Mouse (Mus musculus) heart, embryonic 13.5 days (tissue): ENCODE data around the gene Myo3b. TPM values are rescaled to one million over a fixed set of nuclear protein-coding genes. Genes with fewer than 3 reads are reported as not detected.

Experiments
- ATAC-seq: fragments of 200-750 bp; cut with Nextera tagmentation; 2 replicates; pipeline ENCODE4 v1.8.0; 2017; ENCODE audit warnings: moderate TSS enrichment; ENCODE audit not compliant: insufficient number of reproducible peaks, low FRiP score, low TSS enrichment; ENCODE audit errors: extremely low read depth
- H3K27ac ChIP-seq: fragments of 300-500 bp; sonication (generic); replicated peaks from 2 replicates; pipeline ENCODE4 v1.5.1; 2015; ENCODE audit warnings: moderate library complexity, mild to moderate bottlenecking, inconsistent platforms
- H3K27me3 ChIP-seq: fragments of 300-500 bp; sonication (generic); replicated peaks from 2 replicates; pipeline ENCODE4 v1.6.1; 2015; ENCODE audit warnings: mild to moderate bottlenecking, inconsistent platforms
- H3K36me3 ChIP-seq: fragments of 300-500 bp; sonication (generic); 2 replicates; pipeline ENCODE4 v1.6.1; 2015; ENCODE audit warnings: mild to moderate bottlenecking, inconsistent platforms
- H3K4me1 ChIP-seq: fragments of 300-500 bp; sonication (generic); 2 replicates; pipeline ENCODE4 v1.6.1; 2015; ENCODE audit warnings: inconsistent platforms
- H3K4me2 ChIP-seq: fragments of 300-500 bp; sonication (generic); 2 replicates; pipeline ENCODE4 v1.6.1; 2015; ENCODE audit warnings: inconsistent platforms, mild to moderate bottlenecking, moderate library complexity
- H3K4me3 ChIP-seq: fragments of 300-500 bp; sonication (generic); 2 replicates; pipeline ENCODE4 v1.5.1; 2015; ENCODE audit warnings: moderate library complexity, mild to moderate bottlenecking, inconsistent platforms
- H3K9ac ChIP-seq: fragments of 300-500 bp; sonication (generic); 2 replicates; pipeline ENCODE4 v1.6.1; 2015; ENCODE audit warnings: inconsistent platforms, mild to moderate bottlenecking, moderate library complexity
- H3K9me3 ChIP-seq: fragments of 300-500 bp; sonication (generic); 2 replicates; pipeline ENCODE4 v1.6.1; 2016; ENCODE audit warnings: inconsistent platforms
- WGBS: fragments of 180-500 bp; shearing (Covaris S2); methylation state at CpG from one replicate; pipeline ENCODE4 v1.1.7; 2015; ENCODE audit warnings: mixed read lengths; 5-methylcytosine and 5-hydroxymethylcytosine counted together
- polyA plus RNA-seq: library from polyadenylated mRNA; unstranded; fragments of >200 nt; fragmentation: Nextera tagmentation; extraction: Ambion mirVana; gene quantifications from 2 replicates; pipeline ENCODE4 v1.2.1, GENCODE M21; 2015

Gene Myo3b
- polyA plus RNA-seq, 1 experiment from 2014 or later: 0.20 TPM

GRCm38 (mm10) chr2:70339501-70339900, 300.6 kb downstream of the Myo3b start:
- no peak overlapping the region for H3K4me2 ChIP-seq
- H3K9me3 ChIP-seq: no peaks in the 10 kb centered on the region
- H3K9ac ChIP-seq: no peak overlapping the region
- H3K27me3 ChIP-seq: peaks cover 5% of the 10 kb centered on the region; the same call in 1 of the 2 replicates
- 0 out of 2 replicates have a peak overlapping the region, but pooled peaks have one; percentile 15 for H3K27ac ChIP-seq
- H3K4me1 ChIP-seq: peaks cover 59% of the 10 kb centered on the region
- ATAC-seq: no peak
- H3K4me3 ChIP-seq: no peak overlapping the region
- 34% methylated on average over 6 of the region's 6 CpGs for WGBS
- no peaks in the 10 kb centered on the region for H3K36me3 ChIP-seq

DNA sequence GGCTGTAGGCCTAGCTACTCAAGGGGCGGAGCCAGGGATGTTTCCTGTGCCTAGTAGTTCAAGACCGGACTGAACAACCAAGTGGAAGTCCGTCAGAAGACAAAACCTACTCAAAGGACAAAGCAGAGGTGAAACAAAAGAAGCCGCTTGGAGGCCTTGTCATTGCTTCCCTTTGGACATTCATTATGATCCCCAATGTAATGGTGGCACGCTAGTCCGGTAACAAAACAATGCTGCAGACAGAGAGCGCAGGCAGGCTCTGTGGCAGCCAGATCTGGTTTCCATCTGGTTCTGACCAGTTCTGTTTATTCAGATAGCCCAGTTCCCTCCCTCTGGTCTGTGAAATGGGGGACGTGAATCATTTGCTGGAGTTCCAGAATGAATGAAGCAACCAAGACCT, 301.3 kb downstream of the Myo3b start:
- no peaks in the 10 kb centered on the region for H3K36me3 ChIP-seq
- H3K9me3 ChIP-seq: no peaks in the 10 kb centered on the region
- H3K27ac ChIP-seq: peak overlapping the region; percentile 31; the same call in 1 of the 2 replicates
- no peak overlapping the region for H3K4me3 ChIP-seq
- ATAC-seq: no peak
- no peak overlapping the region for H3K4me2 ChIP-seq
- no peak overlapping the region for H3K9ac ChIP-seq
- peaks cover 59% of the 10 kb centered on the region for H3K4me1 ChIP-seq
- peaks cover 4% of the 10 kb centered on the region; the same call in 1 of the 2 replicates for H3K27me3 ChIP-seq
- 84% methylated on average over 8 of the region's 8 CpGs for WGBS

DNA sequence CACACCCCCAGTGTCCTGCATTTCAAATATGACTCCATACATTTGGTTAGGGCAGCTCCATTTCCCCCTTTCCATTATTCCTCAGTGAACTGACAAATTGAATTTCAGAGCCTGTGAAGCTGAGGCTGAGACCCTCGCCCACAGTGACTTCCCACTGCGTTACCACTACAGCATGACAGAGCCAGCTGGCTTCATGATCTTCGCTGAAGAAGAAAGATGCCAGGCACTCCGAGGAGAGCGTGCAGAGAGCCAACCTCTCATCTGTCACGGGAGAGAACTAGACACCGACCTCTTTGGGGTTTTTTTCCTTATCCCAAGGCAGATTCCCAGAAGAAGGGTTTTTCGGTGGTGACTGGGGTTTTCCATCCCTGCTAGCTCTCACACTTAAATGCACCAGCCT, 306.2 kb downstream of the Myo3b start:
- H3K4me3 ChIP-seq: no peak overlapping the region
- H3K27me3 ChIP-seq: no peaks in the 10 kb centered on the region
- peaks cover 17% of the 10 kb centered on the region for H3K4me1 ChIP-seq
- 67% methylated on average over 8 of the region's 8 CpGs for WGBS
- H3K9ac ChIP-seq: no peak overlapping the region
- no peaks in the 10 kb centered on the region for H3K36me3 ChIP-seq
- H3K27ac ChIP-seq: no peak overlapping the region
- no peak overlapping the region for H3K4me2 ChIP-seq
- no peak for ATAC-seq
- H3K9me3 ChIP-seq: no peaks in the 10 kb centered on the region

DNA sequence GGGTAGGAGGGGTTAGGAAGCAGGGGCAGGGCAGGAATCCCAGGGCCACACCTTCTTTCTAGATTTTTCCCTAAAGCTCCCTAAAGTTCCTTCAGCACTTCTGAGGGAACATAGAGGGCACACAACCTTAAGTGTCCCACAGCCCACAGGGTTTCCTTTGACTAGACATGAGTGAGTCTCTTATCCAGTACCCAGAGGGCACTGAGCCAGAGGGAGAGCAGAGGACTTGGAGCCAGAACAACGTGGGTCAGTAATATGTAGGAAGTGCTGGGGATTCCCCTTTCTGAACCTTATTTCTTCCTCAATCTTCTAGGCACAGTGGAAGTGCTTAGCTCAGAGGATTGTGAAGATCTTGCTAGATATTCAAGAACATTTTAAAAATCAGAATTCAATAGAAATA, 308.6 kb downstream of the Myo3b start:
- WGBS: 19% methylated on average over 1 of the region's 1 CpGs
- no peak for ATAC-seq
- peak overlapping the region; percentile 30; the same call in 1 of the 2 replicates for H3K27ac ChIP-seq

GRCm38 (mm10) chr2:70348793-70349553, 310.0 kb downstream of the Myo3b start:
- Histone ChIP-seq H3K9me3 (no peaks in the 10 kb centered on the region), H3K4me1 (peaks cover 5% of the 10 kb centered on the region), H3K27me3 (no peaks in the 10 kb centered on the region), H3K27ac (no peak overlapping the region), H3K4me2 (no peak overlapping the region), H3K36me3 (no peaks in the 10 kb centered on the region), H3K4me3 (no peak overlapping the region), H3K9ac (no peak overlapping the region)
- 60% methylated on average over 11 of the region's 11 CpGs for WGBS
- ATAC-seq: no peak

More for the DNA sequence above, 308.6 kb downstream of the Myo3b start:
- Histone ChIP-seq H3K27me3 (no peaks in the 10 kb centered on the region), H3K4me3 (no peak overlapping the region), H3K9ac (no peak overlapping the region), H3K4me1 (peaks cover 14% of the 10 kb centered on the region), H3K36me3 (no peaks in the 10 kb centered on the region), H3K4me2 (no peak overlapping the region), H3K9me3 (no peaks in the 10 kb centered on the region)

DNA sequence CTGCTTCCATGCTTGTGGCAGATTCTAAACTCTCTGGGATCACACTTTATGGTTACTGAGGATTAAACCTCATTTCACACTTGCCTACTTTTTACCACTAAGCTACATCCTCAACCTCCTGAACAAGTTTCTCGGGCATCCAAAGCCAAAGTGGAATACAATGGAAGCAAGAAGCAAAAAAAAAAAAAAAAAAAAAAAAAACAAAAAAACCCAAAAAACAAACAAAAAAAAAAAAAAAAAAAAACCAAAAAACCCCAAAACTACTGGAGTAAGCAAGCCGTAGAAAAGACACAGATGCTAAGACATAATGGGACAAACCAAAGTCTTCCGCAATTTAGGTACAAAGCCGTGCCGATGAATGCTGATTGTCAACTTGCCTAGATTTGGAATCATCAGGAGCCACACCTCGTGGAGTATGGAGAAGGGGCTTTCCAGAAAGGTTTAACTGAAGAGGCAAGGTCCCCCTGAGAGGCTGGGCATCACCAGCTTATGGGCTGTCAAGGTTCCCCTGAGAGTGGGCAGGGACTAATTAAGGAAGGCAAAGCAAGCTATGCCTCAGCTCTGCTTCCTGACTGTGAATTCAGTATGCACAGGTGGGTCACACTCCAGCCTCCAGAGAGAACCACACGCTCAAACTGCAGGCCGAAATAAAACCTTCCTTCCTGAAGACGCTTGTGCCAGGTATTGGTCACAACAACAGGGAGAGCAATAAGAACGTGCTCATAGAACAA, 313.7 kb downstream of the Myo3b start:
- Histone ChIP-seq H3K27me3 (no peaks in the 10 kb centered on the region), H3K27ac (no peak overlapping the region), H3K36me3 (no peaks in the 10 kb centered on the region), H3K9me3 (0 out of 2 replicates have a peak, but pooled peaks cover 5% of the 10 kb centered on the region), H3K4me3 (no peak overlapping the region), H3K9ac (no peak overlapping the region), H3K4me1 (no peaks in the 10 kb centered on the region), H3K4me2 (no peak overlapping the region)
- WGBS: 80% methylated on average over 10 of the region's 10 CpGs
- no peak for ATAC-seq

- no peak for ATAC-seq
- Histone ChIP-seq H3K4me2 (no peak overlapping the region), H3K36me3 (no peaks in the 10 kb centered on the region), H3K27ac (no peak overlapping the region), H3K27me3 (no peaks in the 10 kb centered on the region), H3K9ac (no peak overlapping the region), H3K9me3 (0 out of 2 replicates have a peak, but pooled peaks cover 5% of the 10 kb centered on the region), H3K4me1 (no peaks in the 10 kb centered on the region), H3K4me3 (no peak overlapping the region)
- 74% methylated on average over 4 of the region's 4 CpGs for WGBS
Measured at GRCm38 (mm10) chr2:70354056-70354455, 315.1 kb downstream of the Myo3b start.

DNA sequence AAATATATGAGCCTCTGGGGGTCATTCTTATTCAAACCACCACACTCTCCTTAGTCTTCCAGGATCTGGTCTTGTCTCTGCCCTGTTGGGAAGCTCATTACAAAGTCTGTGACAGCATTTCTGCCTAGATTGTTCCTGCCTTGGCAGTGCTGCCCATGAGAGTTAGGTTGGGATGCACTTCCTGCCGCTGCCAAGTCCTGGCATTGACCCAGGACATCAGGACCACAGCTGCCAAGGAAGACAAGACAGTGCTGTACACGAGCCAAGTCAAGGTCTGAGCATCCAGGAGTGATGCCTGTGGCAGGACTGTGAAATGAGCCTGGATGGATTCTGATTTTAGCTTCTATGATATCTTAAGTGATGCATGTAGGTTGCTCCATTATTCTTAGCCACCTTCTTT, 316.1 kb downstream of the Myo3b start:
- 73% methylated on average over 2 of the region's 2 CpGs for WGBS
- ATAC-seq: no peak
- H3K27me3 ChIP-seq: no peaks in the 10 kb centered on the region
- H3K4me2 ChIP-seq: no peak overlapping the region
- H3K4me3 ChIP-seq: no peak overlapping the region
- H3K27ac ChIP-seq: no peak overlapping the region
- 0 out of 2 replicates have a peak, but pooled peaks cover 5% of the 10 kb centered on the region for H3K9me3 ChIP-seq
- no peak overlapping the region for H3K9ac ChIP-seq
- H3K36me3 ChIP-seq: no peaks in the 10 kb centered on the region
- no peaks in the 10 kb centered on the region for H3K4me1 ChIP-seq

DNA sequence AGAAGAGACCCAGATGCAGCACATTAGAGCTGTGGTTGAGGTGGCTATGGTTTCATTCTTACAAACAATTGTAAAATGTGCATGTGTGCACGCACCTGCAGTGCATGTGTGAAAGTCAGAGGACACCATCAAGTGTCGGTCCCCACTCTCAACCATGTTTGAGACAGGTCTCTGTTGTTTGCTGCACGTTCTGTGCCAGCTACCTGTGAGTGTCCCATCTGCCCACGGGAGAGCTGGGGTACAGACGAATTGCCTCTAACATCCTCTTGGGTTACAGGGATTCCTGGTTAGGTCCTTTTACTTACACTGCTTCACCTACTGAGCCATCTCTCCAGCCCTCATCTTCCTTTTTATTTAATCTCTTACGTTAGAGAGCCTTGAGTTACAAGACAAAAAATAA, 330.5 kb downstream of the Myo3b start:
- Histone ChIP-seq H3K9me3 (no peaks in the 10 kb centered on the region), H3K27ac (no peak overlapping the region), H3K4me1 (no peaks in the 10 kb centered on the region), H3K27me3 (0 out of 2 replicates have a peak, but pooled peaks cover 3% of the 10 kb centered on the region), H3K4me3 (no peak overlapping the region), H3K36me3 (no peaks in the 10 kb centered on the region), H3K9ac (no peak overlapping the region), H3K4me2 (no peak overlapping the region)
- ATAC-seq: no peak
- WGBS: 79% methylated on average over 6 of the region's 6 CpGs

GRCm38 (mm10) chr2:70379341-70379740, 340.4 kb downstream of the Myo3b start:
- no peak overlapping the region for H3K4me2 ChIP-seq
- H3K4me1 ChIP-seq: peaks cover 12% of the 10 kb centered on the region
- no peaks in the 10 kb centered on the region for H3K27me3 ChIP-seq
- H3K27ac ChIP-seq: no peak overlapping the region
- H3K4me3 ChIP-seq: no peak overlapping the region
- H3K9me3 ChIP-seq: no peaks in the 10 kb centered on the region
- no peaks in the 10 kb centered on the region for H3K36me3 ChIP-seq
- 30% methylated on average over 6 of the region's 6 CpGs for WGBS
- no peak overlapping the region for H3K9ac ChIP-seq
- no peak for ATAC-seq

DNA sequence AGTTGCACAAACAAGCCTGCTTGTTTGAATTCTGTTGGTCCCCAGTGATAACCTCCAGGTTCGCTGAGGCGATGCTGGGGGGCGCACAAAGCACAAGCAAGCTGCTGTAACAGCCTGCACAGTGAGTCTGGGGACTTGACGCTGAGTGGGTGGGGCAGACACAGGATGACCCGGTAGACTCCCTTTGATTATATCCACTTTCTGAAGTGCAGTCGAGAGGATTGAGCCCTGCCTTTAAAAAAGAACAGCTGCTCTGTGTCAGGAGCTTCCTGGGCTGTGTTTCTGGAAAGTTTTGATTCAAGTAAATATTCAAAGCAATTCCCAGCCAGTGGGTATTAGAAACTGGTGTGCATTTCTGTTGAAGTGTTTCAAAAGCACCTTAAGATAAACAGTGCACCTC, 341.0 kb downstream of the Myo3b start:
- H3K9me3 ChIP-seq: no peaks in the 10 kb centered on the region
- H3K36me3 ChIP-seq: no peaks in the 10 kb centered on the region
- 11% methylated on average over 6 of the region's 6 CpGs for WGBS
- H3K4me3 ChIP-seq: no peak overlapping the region
- H3K4me2 ChIP-seq: no peak overlapping the region
- H3K27ac ChIP-seq: no peak overlapping the region
- no peak overlapping the region for H3K9ac ChIP-seq
- H3K4me1 ChIP-seq: peaks cover 12% of the 10 kb centered on the region
- ATAC-seq: no peak
- no peaks in the 10 kb centered on the region for H3K27me3 ChIP-seq
